Mouse (Mus musculus) C2C12 (cell line): Measurements from ENCODE around the gene Ank2. TPM values are rescaled to one million over a fixed set of nuclear protein-coding genes. Genes with fewer than 3 reads are reported as not detected.

Experiments used
- H3K27me3 ChIP-seq: one replicate; pipeline ENCODE4 v1.6.1; 2011; ENCODE audit not compliant: control insufficient read depth, insufficient read depth, insufficient read length
- H3K36me3 ChIP-seq: one replicate; pipeline ENCODE4 v1.6.1; 2011; ENCODE audit not compliant: control insufficient read depth, insufficient read depth
- H3K4me3 ChIP-seq: one replicate; pipeline ENCODE4 v1.5.1; 2011; ENCODE audit warnings: mild to moderate bottlenecking, control low read depth; ENCODE audit not compliant: poor library complexity, insufficient read depth, severe bottlenecking
- H3K79me2 ChIP-seq: one replicate; pipeline ENCODE4 v1.6.1; 2011; ENCODE audit not compliant: control insufficient read depth, insufficient read depth
- H3K79me3 ChIP-seq: one replicate; pipeline ENCODE4 v1.6.1; 2011; ENCODE audit warnings: low read depth, control low read depth
- H3ac ChIP-seq: one replicate; pipeline ENCODE3; 2011; ENCODE audit warnings: low read depth; ENCODE audit not compliant: control insufficient read depth, insufficient read length
- CEBPB ChIP-seq: IDR thresholded peaks from one replicate; pipeline ENCODE4 v1.6.1; 2011; ENCODE audit warnings: low read depth, mild to moderate bottlenecking, control low read depth, moderate library complexity
- CTCF ChIP-seq: IDR thresholded peaks from one replicate; pipeline ENCODE4 v1.5.1; 2011; ENCODE audit not compliant: control insufficient read depth, insufficient read depth, insufficient read length
- FOSL1 ChIP-seq: IDR thresholded peaks from one replicate; pipeline ENCODE4 v1.8.0; 2011; ENCODE audit warnings: mild to moderate bottlenecking, low read length; ENCODE audit not compliant: poor library complexity, insufficient read depth, severe bottlenecking
- MAX ChIP-seq: IDR thresholded peaks from one replicate; pipeline ENCODE4 v1.6.1; 2011; ENCODE audit warnings: mild to moderate bottlenecking, control low read depth
- MYOD1 ChIP-seq: IDR thresholded peaks from one replicate; pipeline ENCODE4 v1.6.1; 2011; ENCODE audit warnings: low read depth; ENCODE audit not compliant: control insufficient read depth, insufficient read length
- MYOG ChIP-seq: IDR thresholded peaks from one replicate; pipeline ENCODE4 v1.6.1; 2011; ENCODE audit not compliant: control insufficient read depth, insufficient read length; ENCODE audit errors: extremely low read depth
- USF1 ChIP-seq: IDR thresholded peaks from one replicate; pipeline ENCODE4 v1.6.1; 2011; ENCODE audit warnings: low read depth, mild to moderate bottlenecking, control low read depth, moderate library complexity
- polyA plus RNA-seq: library from polyadenylated mRNA; unstranded; fragments of >200 nt; fragmentation: generic; extraction: Trizol; gene quantifications from one replicate; pipeline ENCODE4 v1.2.1, GENCODE M21; 2012; ENCODE audit warnings: missing spikeins

Ank2 gene
- polyA plus RNA-seq, 1 experiment: 3.5 TPM

DNA sequence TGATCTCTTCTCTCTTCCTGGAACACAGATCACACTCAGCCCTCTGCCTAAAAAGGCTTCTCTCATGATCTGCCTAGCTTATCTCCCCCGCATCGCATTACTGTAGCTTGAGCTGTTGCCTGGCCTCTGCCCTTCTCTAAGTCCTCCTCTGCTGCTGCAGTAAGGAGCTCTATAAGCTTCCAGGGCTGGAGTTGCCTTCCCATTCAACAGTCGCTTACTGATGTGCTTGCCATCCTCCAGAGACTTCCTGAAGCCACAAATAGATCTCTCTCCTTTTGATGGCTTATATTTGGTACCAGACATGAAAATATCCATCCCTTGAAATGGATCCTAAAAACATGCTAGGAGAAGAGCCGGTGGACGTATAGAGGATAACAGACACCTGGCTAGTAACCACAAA, 290.3 kb downstream of the Ank2 start:
- Histone ChIP-seq H3K79me3 (no peaks in the 10 kb centered on the region), H3K36me3 (no peaks in the 10 kb centered on the region), H3ac (no peak overlapping the region), H3K4me3 (no peak overlapping the region), H3K27me3 (no peaks in the 10 kb centered on the region), H3K79me2 (no peaks in the 10 kb centered on the region)
- TF ChIP-seq MYOG (no peak), CTCF (no peak), CEBPB (no peak), MYOD1 (no peak), USF1 (no peak), FOSL1 (no peak), MAX (no peak)

DNA sequence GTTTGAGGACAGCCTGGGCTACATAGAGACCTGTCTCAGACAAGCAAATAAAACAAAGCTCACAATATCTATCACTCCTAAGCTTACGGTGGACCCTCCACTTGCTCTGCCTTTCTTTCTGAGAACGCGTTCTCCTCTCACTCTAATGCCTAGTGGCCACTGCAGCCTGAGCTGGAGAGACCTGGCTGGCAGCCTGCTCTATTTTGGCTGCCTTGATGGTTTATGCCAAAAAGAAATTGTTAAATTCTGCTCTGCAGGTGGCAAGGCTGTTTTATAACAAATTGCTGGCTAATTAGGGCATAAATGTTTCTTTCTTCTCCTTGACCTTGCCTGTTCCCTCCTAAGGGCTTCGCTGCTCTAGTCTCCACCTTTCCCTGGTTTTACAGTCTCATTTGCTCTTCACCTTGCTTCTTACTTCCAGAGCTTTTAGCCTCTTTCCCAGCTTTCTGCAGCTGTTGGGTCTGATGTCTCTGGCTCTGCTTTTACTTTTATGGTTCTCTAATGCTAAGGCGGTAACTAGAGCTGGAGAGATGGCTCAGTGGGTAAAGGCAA, 293.2 kb downstream of the Ank2 start:
- no peak overlapping the region for H3ac ChIP-seq
- no peaks in the 10 kb centered on the region for H3K79me3 ChIP-seq
- TF ChIP-seq CTCF (no peak), USF1 (no peak), FOSL1 (no peak), MAX (no peak), CEBPB (no peak), MYOD1 (no peak), MYOG (no peak)
- H3K27me3 ChIP-seq: no peaks in the 10 kb centered on the region
- no peaks in the 10 kb centered on the region for H3K36me3 ChIP-seq
- no peak overlapping the region for H3K4me3 ChIP-seq
- no peaks in the 10 kb centered on the region for H3K79me2 ChIP-seq

DNA sequence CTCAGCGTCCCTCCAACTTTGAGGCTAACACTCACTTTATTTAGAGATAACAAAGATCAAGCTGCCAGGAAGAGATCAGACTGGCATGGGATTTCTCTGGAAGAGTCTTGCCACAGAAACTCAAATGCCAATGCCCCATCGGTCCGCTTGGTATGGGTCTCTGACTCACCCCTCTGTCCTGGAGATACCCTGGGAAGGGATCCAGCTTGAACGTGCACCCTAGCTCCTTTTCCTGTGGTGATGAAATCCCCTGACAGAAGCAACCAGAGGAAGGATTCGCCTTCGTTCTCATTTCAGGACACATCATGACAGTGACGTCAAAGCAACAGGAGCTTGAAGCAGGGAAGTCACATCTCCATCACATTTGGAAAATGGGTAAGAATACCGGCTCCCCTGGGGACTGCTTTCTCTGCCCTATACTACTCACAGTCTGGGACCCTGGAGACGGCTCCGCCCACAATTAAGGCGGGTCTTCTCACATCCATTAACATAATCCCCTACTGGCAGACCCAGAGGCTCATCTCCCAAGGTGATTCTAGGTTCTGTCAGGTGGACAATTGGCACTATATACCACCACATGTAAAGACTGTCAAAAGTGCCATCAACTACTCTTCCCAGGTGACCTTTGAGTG, 296.6 kb downstream of the Ank2 start:
- Histone ChIP-seq H3K36me3 (no peaks in the 10 kb centered on the region), H3K79me3 (no peaks in the 10 kb centered on the region), H3K4me3 (no peak overlapping the region), H3K27me3 (no peaks in the 10 kb centered on the region), H3K79me2 (no peaks in the 10 kb centered on the region), H3ac (no peak overlapping the region)
- TF ChIP-seq CTCF (no peak), MAX (no peak), MYOG (no peak)

DNA sequence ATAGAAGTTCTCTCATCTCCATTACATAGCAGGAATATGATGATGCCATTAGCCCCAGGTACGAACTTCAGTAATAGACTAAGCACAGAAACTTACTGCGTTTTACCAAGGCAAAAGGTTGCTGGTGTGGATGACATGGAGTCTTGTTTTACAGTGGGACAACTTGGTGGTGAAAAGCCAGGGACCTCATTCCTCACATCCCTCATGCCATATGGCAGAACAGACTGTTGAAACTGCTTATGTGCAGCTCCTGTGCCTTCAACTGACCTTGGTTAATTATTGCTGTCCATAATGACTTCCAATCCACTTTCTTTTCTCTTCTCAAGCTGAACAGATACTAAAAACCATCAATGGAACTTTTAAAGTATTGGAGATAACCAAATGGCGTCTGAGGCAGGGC, 298.4 kb downstream of the Ank2 start:
- Histone ChIP-seq H3ac (no peak overlapping the region), H3K4me3 (no peak overlapping the region), H3K79me2 (no peaks in the 10 kb centered on the region), H3K27me3 (no peaks in the 10 kb centered on the region), H3K79me3 (no peaks in the 10 kb centered on the region), H3K36me3 (no peaks in the 10 kb centered on the region)
- TF ChIP-seq CTCF (no peak), MAX (no peak), MYOG (no peak), CEBPB (no peak), FOSL1 (no peak), USF1 (no peak)

DNA sequence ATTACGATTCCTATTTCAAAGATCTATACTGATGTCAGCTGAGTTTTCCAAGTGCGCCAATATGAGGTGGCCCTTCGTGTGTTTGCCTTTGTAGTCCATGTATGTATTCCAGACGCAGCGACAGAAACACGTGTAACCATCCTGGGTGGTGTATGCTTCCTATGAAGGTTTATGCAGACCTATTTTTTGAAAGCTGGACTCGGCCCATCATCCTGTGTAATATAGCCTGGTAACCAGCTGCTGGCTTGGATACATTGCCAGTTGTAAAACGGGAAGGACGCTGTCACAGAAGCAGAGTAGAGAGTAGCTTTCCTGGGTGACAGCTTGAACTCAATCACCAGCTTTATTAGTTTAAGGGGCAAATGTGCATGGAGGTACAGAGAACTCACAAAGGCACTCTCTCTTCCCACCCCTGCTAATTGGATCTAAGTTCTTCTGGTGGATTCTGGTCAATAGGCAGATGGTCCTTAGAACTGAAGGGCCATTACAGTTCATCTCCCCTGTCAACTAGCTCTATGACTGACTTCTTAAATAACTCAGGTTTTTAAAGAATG, 300.0 kb downstream of the Ank2 start:
- TF ChIP-seq FOSL1: no peak
- TF ChIP-seq CTCF: no peak
- no peak for TF ChIP-seq CEBPB
- no peak for TF ChIP-seq MYOG
- TF ChIP-seq USF1: no peak
- TF ChIP-seq MYOD1: no peak
- no peak for TF ChIP-seq MAX
- H3K79me3 ChIP-seq: no peaks in the 10 kb centered on the region
- H3K4me3 ChIP-seq: no peak overlapping the region
- no peak overlapping the region for H3ac ChIP-seq
- no peaks in the 10 kb centered on the region for H3K79me2 ChIP-seq
- H3K27me3 ChIP-seq: no peaks in the 10 kb centered on the region
- H3K36me3 ChIP-seq: no peaks in the 10 kb centered on the region

DNA sequence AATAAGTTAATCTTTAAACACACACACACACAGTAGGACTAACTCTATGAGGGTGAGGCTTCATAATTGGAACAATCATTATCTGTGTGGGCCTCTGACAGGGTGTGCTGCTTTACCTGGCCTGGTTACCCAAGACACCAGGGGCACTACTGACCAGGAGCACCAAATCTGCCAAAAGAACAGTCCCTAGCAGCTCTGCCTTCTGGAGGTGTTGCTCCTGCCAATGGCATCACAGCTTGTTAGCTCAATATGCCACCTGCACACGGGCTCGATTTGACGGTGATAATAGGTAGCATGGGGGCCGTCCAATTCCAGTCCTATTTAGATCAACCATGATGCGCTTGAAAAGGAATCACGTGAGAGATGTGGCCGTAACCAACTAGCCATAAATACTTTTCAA, 300.5 kb downstream of the Ank2 start:
- Histone ChIP-seq H3K79me2 (no peaks in the 10 kb centered on the region), H3K4me3 (no peak overlapping the region), H3K27me3 (no peaks in the 10 kb centered on the region), H3K36me3 (no peaks in the 10 kb centered on the region), H3K79me3 (no peaks in the 10 kb centered on the region), H3ac (no peak overlapping the region)
- TF ChIP-seq FOSL1: no peak
- TF ChIP-seq MAX: no peak
- no peak for TF ChIP-seq MYOG
- no peak for TF ChIP-seq MYOD1
- no peak for TF ChIP-seq CEBPB
- no peak for TF ChIP-seq CTCF
- TF ChIP-seq USF1: no peak
